Mouse (Mus musculus): ENCODE measurements around the gene Ranbp10. TPM values are rescaled to one million over a fixed set of nuclear protein-coding genes. Genes with fewer than 3 reads are reported as not detected.

Gene Ranbp10
- 19.7 and 26.9 TPM in 2 replicates for total RNA-seq (2014; rRNA removed)
- polyA plus RNA-seq (2012; rRNA removed): 37.1 and 38.0 TPM in 2 replicates

DNA sequence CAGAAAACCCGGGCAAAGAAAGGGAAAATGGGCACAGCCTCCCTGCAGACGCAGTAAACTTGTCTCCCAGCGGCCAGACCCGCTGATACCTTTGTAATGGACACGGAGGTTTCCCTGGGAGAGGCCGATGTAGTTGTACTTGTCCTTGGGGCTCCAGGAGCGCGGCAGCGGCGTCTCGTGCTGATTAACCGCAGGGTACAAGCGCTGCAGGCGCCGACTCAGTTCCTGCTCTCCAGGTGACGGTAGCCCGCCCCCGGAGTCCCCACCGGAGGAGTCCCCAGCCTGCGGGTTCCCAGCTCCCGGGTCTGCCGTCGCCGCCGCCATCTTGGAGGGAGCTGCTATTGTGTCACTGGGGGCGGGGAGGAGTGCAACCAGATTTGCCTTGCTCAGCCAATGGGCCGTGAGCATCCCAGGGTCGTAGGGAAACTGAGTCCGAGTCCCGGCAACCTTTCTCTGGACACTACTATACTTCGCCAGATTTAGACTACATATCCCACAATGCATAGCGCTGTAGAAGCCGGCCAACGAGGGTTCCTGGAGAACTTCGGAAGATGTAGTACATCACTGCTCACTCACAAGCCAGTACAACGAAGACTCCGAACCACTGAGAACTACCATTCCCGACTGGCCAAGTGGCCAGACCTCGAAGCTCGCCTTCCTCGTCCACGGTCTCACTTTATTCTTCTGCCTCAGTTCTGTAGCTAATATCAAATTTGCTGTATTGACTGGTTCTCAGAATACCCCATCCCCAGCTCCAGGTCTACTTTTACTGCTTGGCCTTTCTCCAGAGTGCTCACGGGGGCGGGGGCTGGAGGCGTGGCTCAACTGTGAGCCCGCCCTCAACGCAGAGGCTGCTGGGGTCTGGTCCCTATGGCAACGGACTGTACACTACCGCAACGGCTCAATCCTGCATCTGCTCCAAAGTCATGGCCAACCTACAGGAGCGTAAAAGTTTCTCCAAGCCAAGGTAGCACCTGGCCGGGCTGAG is at the start of gene Ranbp10, which contains the start of gene Tsnaxip1:
Gene Ranbp10, minus strand, starts transcription at position 490 of the 988 bp plus-strand sequence.
Gene Tsnaxip1, plus strand, starts transcription at position 871 of the 988 bp plus-strand sequence.
- Histone ChIP-seq H3K4me3 (ENCODE audit: insufficient read depth, low read depth, low read length) (peak within 1 kb of the TSS; percentile 81), H3K36me3 (ENCODE audit: control insufficient read depth, insufficient read depth, low read length) (peaks cover 18% of the 10 kb centered on the region), H3K27me3 (ENCODE audit: control insufficient read depth, insufficient read depth, low read length) (no peaks in the 10 kb centered on the region), H3K27ac (replicated peaks; ENCODE audit: insufficient read depth, low read depth, low read length) (peak within 1 kb of the TSS; percentile 80), H3K9ac (ENCODE audit: low read depth, low read length) (peak within 1 kb of the TSS; percentile 86), H3K4me1 (ENCODE audit: control insufficient read depth, insufficient read depth, low read length) (peaks cover 11% of the 10 kb centered on the region), H3K79me2 (ENCODE audit: control insufficient read depth, insufficient read depth, low read length) (peaks cover 32% of the 10 kb centered on the region)
- TF ChIP-seq POLR2A (IDR thresholded peaks at IDR 0.05; ENCODE audit: extremely low read depth, insufficient read depth, low read length): peak; percentile 90
- no peak for TF ChIP-seq CTCF (IDR thresholded peaks at IDR 0.05; ENCODE audit: low read depth, low read length)
- WGBS: under 1% methylated on average over 52 of the region's 52 CpGs
- peak; percentile 100 for DNase-seq (ENCODE audit: extremely low read depth, low read depth, low spot score)

DNA sequence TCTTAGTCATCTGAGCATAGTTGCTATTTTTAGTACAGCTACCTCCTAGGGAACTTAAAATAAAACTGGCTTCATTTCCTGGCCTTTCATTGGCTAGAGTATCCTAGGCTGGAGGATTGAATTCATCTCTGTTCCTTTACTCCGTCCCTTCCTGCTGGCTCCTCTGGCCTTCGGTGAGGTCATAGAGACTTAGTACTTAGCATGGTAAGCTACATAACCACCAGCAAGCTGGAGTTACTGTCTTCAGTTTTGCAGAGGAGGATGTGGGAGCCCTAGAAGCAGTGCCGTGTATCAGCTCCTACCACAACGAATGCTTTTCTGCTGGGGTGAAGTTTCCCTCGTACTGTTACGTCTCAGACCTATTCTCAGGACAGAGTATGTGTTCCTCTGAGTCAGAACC is 47.2 kb upstream of the Ranbp10 start:
- Histone ChIP-seq H3K4me3 (ENCODE audit: insufficient read depth, low read depth, low read length) (no peak overlapping the region), H3K4me1 (ENCODE audit: control insufficient read depth, insufficient read depth, low read length) (no peaks in the 10 kb centered on the region), H3K36me3 (ENCODE audit: control insufficient read depth, insufficient read depth, low read length) (peaks cover 22% of the 10 kb centered on the region), H3K27ac (replicated peaks; ENCODE audit: insufficient read depth, low read depth, low read length) (no peak overlapping the region), H3K27me3 (ENCODE audit: control insufficient read depth, insufficient read depth, low read length) (no peaks in the 10 kb centered on the region), H3K79me2 (ENCODE audit: control insufficient read depth, insufficient read depth, low read length) (0 out of 2 replicates have a peak, but pooled peaks cover 4% of the 10 kb centered on the region), H3K9ac (ENCODE audit: low read depth, low read length) (no peak overlapping the region)
- WGBS: 74% methylated on average over 6 of the region's 6 CpGs
- TF ChIP-seq CTCF (IDR thresholded peaks at IDR 0.05; ENCODE audit: low read depth, low read length) (no peak), POLR2A (IDR thresholded peaks at IDR 0.05; ENCODE audit: extremely low read depth, insufficient read depth, low read length) (no peak)
- DNase-seq (ENCODE audit: extremely low read depth, low read depth, low spot score): no peak

DNA sequence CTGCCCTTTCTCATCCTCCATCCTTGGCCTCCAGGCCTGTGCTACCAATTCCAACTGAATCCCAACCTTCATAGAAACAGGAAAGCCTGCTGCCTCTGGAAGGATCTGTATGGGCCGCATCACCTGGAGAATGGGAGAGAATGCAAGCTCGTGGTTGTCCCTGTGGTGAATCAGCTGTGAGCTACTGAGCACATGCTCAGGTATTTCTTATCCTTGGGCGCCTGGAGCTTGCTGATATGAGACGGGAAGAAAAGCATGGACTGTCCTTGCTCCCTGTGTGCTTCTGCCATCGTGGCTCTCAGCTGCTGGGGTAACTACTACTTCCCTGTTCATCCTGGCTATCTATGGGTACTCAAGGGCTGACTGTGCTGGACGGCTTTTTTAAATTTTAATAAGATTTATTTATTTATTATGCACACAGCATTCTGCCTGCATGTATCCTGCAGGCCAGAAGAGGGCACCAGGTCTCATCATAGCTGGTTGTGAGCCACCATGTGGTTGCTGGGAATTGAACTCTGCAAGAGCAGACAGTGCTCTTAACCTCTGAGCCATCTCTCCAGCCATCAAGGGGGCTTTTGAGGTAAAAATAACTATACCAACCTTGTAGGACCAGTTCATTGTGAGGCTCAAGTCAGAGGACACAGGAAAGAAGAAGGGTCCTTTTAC is 39.3 kb upstream of the Ranbp10 start:
- Histone ChIP-seq H3K9ac (ENCODE audit: low read depth, low read length) (no peak overlapping the region), H3K27ac (replicated peaks; ENCODE audit: insufficient read depth, low read depth, low read length) (no peak overlapping the region), H3K4me1 (ENCODE audit: control insufficient read depth, insufficient read depth, low read length) (peaks cover 7% of the 10 kb centered on the region)

DNA sequence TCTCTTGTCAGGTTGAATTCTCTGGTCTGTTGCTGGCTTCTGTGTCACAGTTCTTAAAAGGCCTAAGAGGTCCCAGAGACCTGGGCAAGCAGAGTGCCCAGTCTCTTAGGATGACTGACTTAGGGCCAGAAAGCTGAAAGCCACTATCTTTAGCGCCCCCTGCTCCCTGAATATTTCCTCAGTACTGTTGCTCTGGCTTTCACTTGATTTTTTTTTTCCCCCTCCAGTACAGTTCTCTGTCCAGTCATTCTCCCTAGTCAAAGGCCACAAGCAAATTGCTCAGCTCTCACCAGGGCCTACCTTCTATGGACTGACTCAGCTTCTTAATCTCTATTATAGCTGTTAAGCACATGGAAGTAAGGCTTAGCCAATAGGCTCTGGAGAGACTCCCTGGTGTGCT is 34.8 kb upstream of the Ranbp10 start:
- no peak overlapping the region for H3K4me3 ChIP-seq (ENCODE audit: insufficient read depth, low read depth, low read length)
- WGBS: 33% methylated on average over 1 of the region's 1 CpGs
- peaks cover 12% of the 10 kb centered on the region for H3K4me1 ChIP-seq (ENCODE audit: control insufficient read depth, insufficient read depth, low read length)
- H3K9ac ChIP-seq (ENCODE audit: low read depth, low read length): no peak overlapping the region
- no peak for DNase-seq (ENCODE audit: extremely low read depth, low read depth, low spot score)
- no peak overlapping the region for H3K27ac ChIP-seq (replicated peaks; ENCODE audit: insufficient read depth, low read depth, low read length)
- 0 out of 2 replicates have a peak, but pooled peaks cover 3% of the 10 kb centered on the region for H3K36me3 ChIP-seq (ENCODE audit: control insufficient read depth, insufficient read depth, low read length)
- no peaks in the 10 kb centered on the region for H3K27me3 ChIP-seq (ENCODE audit: control insufficient read depth, insufficient read depth, low read length)
- TF ChIP-seq CTCF (IDR thresholded peaks at IDR 0.05; ENCODE audit: low read depth, low read length) (no peak), POLR2A (IDR thresholded peaks at IDR 0.05; ENCODE audit: extremely low read depth, insufficient read depth, low read length) (no peak)
- peaks cover 35% of the 10 kb centered on the region; the same call in 1 of the 2 replicates for H3K79me2 ChIP-seq (ENCODE audit: control insufficient read depth, insufficient read depth, low read length)

More for the DNA sequence above, 39.3 kb upstream of the Ranbp10 start:
- peak; percentile 35; the same call in 1 of the 2 replicates for TF ChIP-seq CTCF (IDR thresholded peaks at IDR 0.05; ENCODE audit: low read depth, low read length)
- no peak for TF ChIP-seq POLR2A (IDR thresholded peaks at IDR 0.05; ENCODE audit: extremely low read depth, insufficient read depth, low read length)
- no peaks in the 10 kb centered on the region for H3K27me3 ChIP-seq (ENCODE audit: control insufficient read depth, insufficient read depth, low read length)
- peaks cover 50% of the 10 kb centered on the region; the same call in 1 of the 2 replicates for H3K79me2 ChIP-seq (ENCODE audit: control insufficient read depth, insufficient read depth, low read length)
- H3K36me3 ChIP-seq (ENCODE audit: control insufficient read depth, insufficient read depth, low read length): peaks cover 16% of the 10 kb centered on the region
- 87% methylated on average over 6 of the region's 6 CpGs for WGBS
- H3K4me3 ChIP-seq (ENCODE audit: insufficient read depth, low read depth, low read length): no peak overlapping the region
- DNase-seq (ENCODE audit: extremely low read depth, low read depth, low spot score): no peak

DNA sequence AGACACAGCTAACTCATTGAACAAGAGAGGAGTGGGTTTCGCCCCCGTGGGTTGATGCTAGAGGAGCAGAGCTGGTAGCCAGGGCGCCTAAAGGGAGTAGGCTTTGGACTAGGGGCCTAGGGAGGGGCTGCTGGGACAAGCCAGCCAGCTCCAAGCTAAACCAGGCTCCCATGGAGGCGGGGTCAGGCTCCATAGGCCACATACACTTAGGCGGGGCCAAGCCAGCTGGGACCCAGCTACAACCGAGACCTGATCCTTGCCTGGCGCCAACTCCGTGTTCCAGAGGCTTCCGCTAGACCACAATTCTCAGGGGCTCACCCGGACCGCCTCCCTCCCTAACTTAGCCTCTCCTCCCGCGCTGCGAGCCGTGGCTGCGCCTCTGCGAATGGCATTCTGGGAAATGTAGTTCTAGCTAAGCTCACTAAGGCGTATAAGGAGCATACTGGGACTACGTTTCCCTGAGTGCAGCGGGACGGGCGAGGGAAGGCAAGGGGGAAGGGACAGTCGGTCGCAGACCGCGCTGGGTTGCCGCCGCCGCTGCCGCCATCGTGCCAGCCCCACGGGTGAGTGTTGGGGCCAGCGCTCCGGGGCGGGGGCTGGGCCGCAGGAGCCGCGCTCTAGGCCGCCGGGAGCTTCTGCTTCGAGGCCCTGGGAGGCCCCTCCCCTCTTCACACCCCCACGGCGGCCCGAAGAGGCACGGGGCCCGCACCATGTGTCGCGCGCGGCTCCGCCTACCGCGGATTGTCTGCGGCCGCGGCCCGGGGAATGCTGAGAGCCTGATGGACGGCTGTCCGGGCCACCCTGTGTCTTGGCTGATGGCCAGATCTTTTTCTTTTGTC is 33.2 kb upstream of the Ranbp10 start, which contains the start of gene Nutf2:
Gene Nutf2, plus strand, starts transcription at position 438 of the 839 bp plus-strand sequence.
- Histone ChIP-seq H3K79me2 (ENCODE audit: control insufficient read depth, insufficient read depth, low read length) (peaks cover 35% of the 10 kb centered on the region), H3K4me3 (ENCODE audit: insufficient read depth, low read depth, low read length) (peak within 1 kb of the TSS; percentile 76), H3K4me1 (ENCODE audit: control insufficient read depth, insufficient read depth, low read length) (peaks cover 20% of the 10 kb centered on the region), H3K36me3 (ENCODE audit: control insufficient read depth, insufficient read depth, low read length) (no peaks in the 10 kb centered on the region), H3K27ac (replicated peaks; ENCODE audit: insufficient read depth, low read depth, low read length) (peak within 1 kb of the TSS; percentile 75), H3K9ac (ENCODE audit: low read depth, low read length) (peak within 1 kb of the TSS; percentile 79), H3K27me3 (ENCODE audit: control insufficient read depth, insufficient read depth, low read length) (no peaks in the 10 kb centered on the region)
- under 1% methylated on average over 59 of the region's 59 CpGs for WGBS
- DNase-seq (ENCODE audit: extremely low read depth, low read depth, low spot score): peak; percentile 97
- TF ChIP-seq CTCF (IDR thresholded peaks at IDR 0.05; ENCODE audit: low read depth, low read length) (no peak), POLR2A (IDR thresholded peaks at IDR 0.05; ENCODE audit: extremely low read depth, insufficient read depth, low read length) (peak; percentile 37; the same call in 1 of the 2 replicates)
